Mouse (Mus musculus) E14TG2a.4 (cell line): ENCODE measurements around the gene Rps24.
"Not testable (repeated sequence)": the region's sequence is repeated elsewhere in the genome, so short reads cannot be mapped to it uniquely, and the experiment has no call there.

Source experiments
- CTCF ChIP-seq: conservative IDR thresholded peaks from 2 replicates; pipeline ENCODE4 v1.5.1; 2014; ENCODE audit warnings: low read length
- POU5F1 ChIP-seq: IDR thresholded peaks from 2 replicates; pipeline ENCODE4 v1.6.1; 2014; ENCODE audit warnings: low read length, borderline replicate concordance

DNA sequence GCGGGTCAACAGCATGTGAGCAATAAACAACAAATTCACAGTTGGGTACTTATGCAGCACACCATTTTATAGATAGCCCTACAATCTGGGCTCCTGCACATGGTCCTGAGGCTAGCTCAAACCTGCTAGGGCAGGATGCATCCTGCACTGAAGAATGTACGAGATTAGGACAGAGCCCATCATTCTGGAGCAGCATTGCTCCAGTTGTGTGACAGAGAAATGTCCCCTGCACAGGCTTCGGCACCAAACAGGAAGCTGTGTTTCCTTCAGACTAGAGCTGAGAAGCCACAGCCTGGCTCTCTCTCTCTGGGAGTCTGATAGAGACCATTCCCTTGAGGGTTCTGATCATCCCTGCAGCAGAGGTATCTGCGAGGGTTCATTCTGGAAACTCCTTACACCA, 43.4 kb upstream of the Rps24 start:
- not testable (repeated sequence) for TF ChIP-seq CTCF, POU5F1
